Mouse (Mus musculus) stomach, embryonic 15.5 days (tissue): ENCODE measurements at regions not wholly inside any gene's neighbourhood (a gene's known extent, or its start where the extent isn't known, plus 50 kb on each side); places are given as distances from the start of the nearest gene placed in this dataset.

Experiments used
- ATAC-seq: fragments of 200-750 bp; cut with Nextera tagmentation; 2 replicates; pipeline ENCODE4 v1.8.0; 2017; ENCODE audit warnings: low read depth, moderate number of reproducible peaks, moderate TSS enrichment; ENCODE audit not compliant: insufficient read depth, low FRiP score
- H3K27ac ChIP-seq: fragments of 300-500 bp; sonication (generic); 2 replicates; pipeline ENCODE4 v1.5.1; 2015; ENCODE audit warnings: mild to moderate bottlenecking, inconsistent platforms
- H3K27me3 ChIP-seq: fragments of 300-500 bp; sonication (generic); replicated peaks from 2 replicates; pipeline ENCODE4 v1.6.1; 2015; ENCODE audit warnings: inconsistent platforms
- H3K36me3 ChIP-seq: fragments of 300-500 bp; sonication (generic); 2 replicates; pipeline ENCODE4 v1.6.1; 2015; ENCODE audit warnings: inconsistent platforms
- H3K4me1 ChIP-seq: fragments of 300-500 bp; sonication (generic); 2 replicates; pipeline ENCODE4 v1.6.1; 2015; ENCODE audit warnings: inconsistent platforms
- H3K4me2 ChIP-seq: fragments of 300-500 bp; sonication (generic); 2 replicates; pipeline ENCODE4 v1.6.1; 2015; ENCODE audit warnings: mild to moderate bottlenecking, inconsistent platforms
- H3K4me3 ChIP-seq: fragments of 300-500 bp; sonication (generic); replicated peaks from 2 replicates; pipeline ENCODE4 v1.5.1; 2015; ENCODE audit warnings: inconsistent platforms
- H3K9ac ChIP-seq: fragments of 300-500 bp; sonication (generic); 2 replicates; pipeline ENCODE4 v1.6.1; 2015; ENCODE audit warnings: inconsistent platforms
- H3K9me3 ChIP-seq: fragments of 300-500 bp; sonication (generic); 2 replicates; pipeline ENCODE4 v1.6.1; 2016; ENCODE audit warnings: inconsistent platforms
- WGBS: fragments of 180-500 bp; shearing (Covaris S2); methylation state at CpG from one replicate; pipeline ENCODE4 v1.1.7; 2015; 5-methylcytosine and 5-hydroxymethylcytosine counted together

DNA sequence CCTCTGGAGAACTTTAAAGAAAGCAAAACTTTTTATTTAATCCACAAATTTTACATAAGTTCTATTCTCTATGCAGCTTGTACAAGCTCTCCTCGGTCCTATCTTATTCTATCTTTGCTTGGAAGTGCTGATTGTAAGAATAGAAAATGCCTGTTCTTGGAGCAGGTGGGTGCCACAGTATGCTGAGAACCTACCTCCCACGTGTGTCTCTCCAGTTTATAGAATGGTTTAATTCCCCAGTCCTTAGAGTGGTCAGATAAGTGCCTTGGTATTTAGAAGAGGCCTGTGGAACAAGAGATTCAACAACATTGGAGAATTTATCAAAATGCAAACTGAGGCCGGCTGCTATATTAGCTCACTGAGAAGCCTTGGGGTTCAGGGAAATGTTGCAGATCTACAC lies 639.2 kb upstream of the Zeb2 start:
- no peaks in the 10 kb centered on the region for H3K4me1 ChIP-seq
- H3K9me3 ChIP-seq: no peaks in the 10 kb centered on the region
- 75% methylated on average over 3 of the region's 3 CpGs for WGBS
- H3K27ac ChIP-seq: no peak overlapping the region
- no peaks in the 10 kb centered on the region for H3K27me3 ChIP-seq
- H3K4me3 ChIP-seq: no peak overlapping the region
- ATAC-seq: no peak
- no peak overlapping the region for H3K9ac ChIP-seq
- no peak overlapping the region for H3K4me2 ChIP-seq
- H3K36me3 ChIP-seq: no peaks in the 10 kb centered on the region

DNA sequence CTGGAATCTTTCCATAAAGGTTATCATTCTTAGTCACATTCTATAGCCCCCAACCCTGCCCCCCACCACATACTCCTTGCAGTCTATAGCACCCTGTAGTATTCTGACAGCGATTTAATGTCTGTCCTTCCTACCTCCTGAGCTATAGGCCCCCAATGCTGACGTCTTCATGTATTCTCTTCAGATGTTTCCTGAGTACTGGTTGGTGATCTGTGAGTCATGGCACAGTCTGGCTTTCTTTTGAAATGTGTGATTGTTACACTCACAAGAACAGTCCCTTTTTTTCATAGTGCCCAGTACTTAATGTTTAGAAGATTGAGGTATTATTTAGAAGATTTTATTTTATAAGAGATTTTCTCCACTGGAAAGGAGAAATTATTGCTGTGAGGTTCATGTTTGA lies 634.6 kb upstream of the Zeb2 start:
- Histone ChIP-seq H3K4me3 (no peak overlapping the region), H3K9ac (no peak overlapping the region), H3K27ac (no peak overlapping the region), H3K4me2 (no peak overlapping the region), H3K4me1 (no peaks in the 10 kb centered on the region), H3K36me3 (no peaks in the 10 kb centered on the region), H3K27me3 (no peaks in the 10 kb centered on the region), H3K9me3 (no peaks in the 10 kb centered on the region)
- no peak for ATAC-seq
- WGBS: 61% methylated on average over 2 of the region's 2 CpGs

- Histone ChIP-seq H3K36me3 (no peaks in the 10 kb centered on the region), H3K27ac (no peak overlapping the region), H3K4me1 (no peaks in the 10 kb centered on the region), H3K9ac (no peak overlapping the region), H3K4me2 (no peak overlapping the region), H3K9me3 (no peaks in the 10 kb centered on the region), H3K4me3 (no peak overlapping the region), H3K27me3 (no peaks in the 10 kb centered on the region)
- no peak for ATAC-seq
- 76% methylated on average over 2 of the region's 2 CpGs for WGBS
Observed at GRCm38 (mm10) chr2:45749379-45749778, 632.2 kb upstream of the Zeb2 start.

GRCm38 (mm10) chr2:45747263-45748236 lies 630.4 kb upstream of the Zeb2 start:
- Histone ChIP-seq H3K9ac (no peak overlapping the region), H3K4me3 (no peak overlapping the region), H3K27me3 (no peaks in the 10 kb centered on the region), H3K27ac (peak overlapping the region; percentile 59; the same call in 1 of the 2 replicates), H3K4me1 (no peaks in the 10 kb centered on the region), H3K4me2 (no peak overlapping the region), H3K36me3 (no peaks in the 10 kb centered on the region), H3K9me3 (no peaks in the 10 kb centered on the region)
- ATAC-seq: no peak
- WGBS: 38% methylated on average over 7 of the region's 7 CpGs

DNA sequence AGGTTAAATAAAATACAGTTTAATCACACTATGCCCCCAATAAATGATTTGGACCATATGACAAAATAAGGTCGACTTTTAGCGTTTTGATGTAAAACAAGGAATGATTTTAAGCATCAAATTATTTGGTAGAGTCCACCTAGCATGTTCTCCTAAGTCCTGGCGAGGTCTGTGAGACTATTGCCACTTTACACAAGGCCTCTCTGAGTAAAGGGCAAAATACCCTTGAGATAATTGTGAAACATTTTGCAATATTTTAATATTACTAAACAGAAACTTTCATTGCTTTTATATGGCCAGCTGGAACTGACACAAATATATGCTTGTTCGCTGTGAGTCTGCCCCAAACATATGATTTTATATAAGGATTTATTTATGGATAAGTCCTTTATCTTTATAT lies 629.4 kb upstream of the Zeb2 start:
- Histone ChIP-seq H3K9ac (no peak overlapping the region), H3K9me3 (no peaks in the 10 kb centered on the region), H3K4me1 (no peaks in the 10 kb centered on the region), H3K27me3 (no peaks in the 10 kb centered on the region), H3K27ac (no peak overlapping the region), H3K4me2 (no peak overlapping the region), H3K4me3 (no peak overlapping the region), H3K36me3 (no peaks in the 10 kb centered on the region)
- WGBS: 76% methylated on average over 4 of the region's 4 CpGs
- no peak for ATAC-seq

DNA sequence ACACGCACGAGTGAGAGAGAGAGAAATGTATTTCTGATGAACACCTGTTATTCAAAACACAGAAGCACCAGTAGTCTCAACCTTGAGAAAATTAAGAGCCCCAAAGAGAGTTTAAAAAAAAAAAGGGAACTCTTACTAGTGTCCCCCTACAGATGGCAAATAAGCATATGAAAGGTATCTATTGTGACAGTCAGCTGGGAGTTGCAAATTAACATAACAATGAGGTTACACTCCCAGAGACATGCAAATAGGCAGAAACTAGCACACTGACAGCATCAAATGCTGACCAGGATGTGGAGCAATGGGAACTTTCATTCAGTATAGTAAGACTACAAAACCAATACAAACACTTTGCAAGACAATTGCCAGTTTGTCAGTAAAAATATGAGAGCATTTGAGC lies 619.1 kb upstream of the Zeb2 start:
- Histone ChIP-seq H3K4me2 (no peak overlapping the region), H3K9me3 (no peaks in the 10 kb centered on the region)
- WGBS: 68% methylated on average over 2 of the region's 2 CpGs

DNA sequence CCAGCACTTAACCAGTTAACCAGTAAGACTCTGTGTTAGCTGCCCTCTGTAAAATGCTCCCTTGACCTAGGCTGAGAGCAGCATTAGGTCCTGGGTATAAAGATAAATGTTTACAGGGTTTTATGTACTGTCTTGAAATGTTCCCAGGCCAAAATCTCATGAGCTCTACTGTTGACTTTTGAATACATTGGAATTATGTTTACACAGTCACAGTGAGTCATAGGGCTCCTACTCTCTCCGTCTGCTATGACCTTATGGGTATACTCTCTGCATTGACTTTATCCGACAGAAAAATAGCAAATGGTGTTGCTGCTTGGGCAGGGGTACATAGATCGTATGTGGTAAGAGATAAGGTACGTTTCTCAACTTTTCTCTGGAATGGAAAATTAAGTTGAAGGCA lies 596.8 kb upstream of the Zeb2 start:
- no peak overlapping the region for H3K4me3 ChIP-seq
- no peaks in the 10 kb centered on the region for H3K27me3 ChIP-seq
- WGBS: 54% methylated on average over 4 of the region's 4 CpGs
- no peaks in the 10 kb centered on the region for H3K4me1 ChIP-seq
- no peak overlapping the region for H3K4me2 ChIP-seq
- no peaks in the 10 kb centered on the region for H3K9me3 ChIP-seq
- H3K9ac ChIP-seq: no peak overlapping the region
- no peak overlapping the region for H3K27ac ChIP-seq
- peak; percentile 35; the same call in 1 of the 2 replicates for ATAC-seq
- H3K36me3 ChIP-seq: no peaks in the 10 kb centered on the region

More for the DNA sequence above, 619.1 kb upstream of the Zeb2 start:
- Histone ChIP-seq H3K27ac (no peak overlapping the region), H3K4me3 (no peak overlapping the region), H3K4me1 (no peaks in the 10 kb centered on the region), H3K36me3 (no peaks in the 10 kb centered on the region), H3K27me3 (no peaks in the 10 kb centered on the region), H3K9ac (no peak overlapping the region)
- ATAC-seq: no peak

- Histone ChIP-seq H3K4me3 (no peak overlapping the region), H3K9ac (no peak overlapping the region), H3K9me3 (no peaks in the 10 kb centered on the region), H3K36me3 (no peaks in the 10 kb centered on the region), H3K4me2 (no peak overlapping the region), H3K4me1 (no peaks in the 10 kb centered on the region), H3K27me3 (no peaks in the 10 kb centered on the region), H3K27ac (no peak overlapping the region)
- ATAC-seq: no peak
Observed at GRCm38 (mm10) chr2:45707026-45707425, 589.8 kb upstream of the Zeb2 start.

GRCm38 (mm10) chr2:45702511-45702910 lies 585.3 kb upstream of the Zeb2 start:
- ATAC-seq: no peak
- H3K9ac ChIP-seq: no peak overlapping the region
- no peaks in the 10 kb centered on the region for H3K36me3 ChIP-seq
- H3K4me3 ChIP-seq: no peak overlapping the region
- H3K4me1 ChIP-seq: no peaks in the 10 kb centered on the region
- no peaks in the 10 kb centered on the region for H3K9me3 ChIP-seq
- no peak overlapping the region for H3K4me2 ChIP-seq
- no peaks in the 10 kb centered on the region for H3K27me3 ChIP-seq
- H3K27ac ChIP-seq: no peak overlapping the region

DNA sequence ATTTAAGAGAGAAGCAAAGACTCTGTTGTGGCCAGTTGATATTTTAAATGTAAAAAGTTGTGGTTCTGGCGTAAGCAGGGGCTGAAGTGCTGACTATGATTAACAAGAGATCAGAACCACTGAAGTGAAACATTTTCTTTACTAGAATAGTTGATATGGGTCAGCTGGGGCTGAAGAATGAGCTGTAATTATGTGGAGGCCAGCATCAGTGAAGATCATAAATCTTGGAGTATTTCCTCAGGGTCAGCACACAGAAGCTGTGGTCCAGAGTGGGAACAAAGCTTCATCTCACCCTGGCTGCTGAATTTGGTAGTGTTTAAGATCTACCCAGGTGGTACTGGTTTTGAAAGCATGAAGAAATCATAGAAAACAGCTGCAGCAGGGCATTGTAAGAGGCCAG lies 583.4 kb upstream of the Zeb2 start:
- no peak for ATAC-seq
- 68% methylated on average over 1 of the region's 1 CpGs for WGBS

DNA sequence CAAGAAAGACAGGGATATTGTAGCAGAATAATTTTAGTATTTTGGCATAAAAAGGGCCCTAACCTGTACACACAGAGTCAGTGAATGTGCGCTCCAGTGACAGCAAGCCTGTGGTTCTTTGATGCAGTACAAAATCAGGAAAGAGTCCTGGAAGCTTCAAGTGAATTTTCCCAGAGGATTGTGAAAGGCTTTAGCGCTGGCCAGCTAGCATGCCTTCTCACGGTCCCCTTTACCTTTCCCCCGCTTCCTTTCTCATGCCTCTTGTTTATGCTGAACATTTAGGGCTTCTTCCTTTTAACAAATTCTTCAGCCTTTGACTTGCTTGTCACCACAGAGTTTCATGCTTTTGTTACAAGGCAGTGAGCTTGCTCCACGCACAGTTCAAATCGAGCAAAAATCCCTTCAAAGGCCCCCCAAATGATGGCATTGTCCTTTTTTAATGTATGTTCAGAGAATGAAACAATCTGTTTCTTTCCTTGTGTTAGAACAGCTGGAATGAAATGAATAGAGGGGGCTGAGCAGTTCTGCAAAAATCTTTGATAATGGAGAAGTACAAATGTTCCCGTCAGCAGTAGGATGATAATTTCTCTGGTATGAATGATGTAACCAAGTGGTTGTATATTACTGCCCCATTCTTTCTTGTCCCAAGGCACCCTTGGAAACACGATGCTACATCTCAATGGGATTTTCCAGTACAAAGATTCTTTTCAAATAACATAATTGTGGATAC lies 576.3 kb upstream of the Zeb2 start:
- Histone ChIP-seq H3K4me2 (no peak overlapping the region), H3K4me1 (no peaks in the 10 kb centered on the region), H3K9me3 (no peaks in the 10 kb centered on the region), H3K27me3 (no peaks in the 10 kb centered on the region), H3K4me3 (no peak overlapping the region), H3K36me3 (no peaks in the 10 kb centered on the region), H3K9ac (no peak overlapping the region), H3K27ac (no peak overlapping the region)
- 55% methylated on average over 8 of the region's 8 CpGs for WGBS
- ATAC-seq: no peak

More for the DNA sequence above, 583.4 kb upstream of the Zeb2 start:
- Histone ChIP-seq H3K27ac (no peak overlapping the region), H3K36me3 (no peaks in the 10 kb centered on the region), H3K9me3 (no peaks in the 10 kb centered on the region), H3K9ac (no peak overlapping the region), H3K4me2 (no peak overlapping the region), H3K27me3 (no peaks in the 10 kb centered on the region), H3K4me3 (no peak overlapping the region), H3K4me1 (no peaks in the 10 kb centered on the region)

- no peak for ATAC-seq
- Histone ChIP-seq H3K4me2 (no peak overlapping the region), H3K27ac (no peak overlapping the region), H3K4me1 (no peaks in the 10 kb centered on the region), H3K36me3 (no peaks in the 10 kb centered on the region), H3K9me3 (no peaks in the 10 kb centered on the region), H3K9ac (no peak overlapping the region), H3K4me3 (no peak overlapping the region), H3K27me3 (no peaks in the 10 kb centered on the region)
- WGBS: 78% methylated on average over 1 of the region's 1 CpGs
Observed at GRCm38 (mm10) chr2:45692819-45693218, 575.6 kb upstream of the Zeb2 start.
